Mouse (Mus musculus) embryo, embryonic 10 days (tissue): ENCODE results near the gene Atp6ap1.
A peak's percentile ranks its signal among the peaks of the same experiment; 100 is the strongest.

Experiments
- DNase-seq: peaks from one replicate; pipeline ENCODE4 v3.0.0-alpha.2; 2015; ENCODE audit warnings: low spot score

Atp6ap1 gene

GRCm38 (mm10) chrX:74296538-74297448 is at the start of gene Atp6ap1:
Atp6ap1 (plus strand) TSS chrX:74297097.
- peak; percentile 94 for DNase-seq

- peak; percentile 73 for DNase-seq
These were observed 48.2 kb upstream of the Atp6ap1 start for GRCm38 (mm10) chrX:74248651-74249050.

DNA sequence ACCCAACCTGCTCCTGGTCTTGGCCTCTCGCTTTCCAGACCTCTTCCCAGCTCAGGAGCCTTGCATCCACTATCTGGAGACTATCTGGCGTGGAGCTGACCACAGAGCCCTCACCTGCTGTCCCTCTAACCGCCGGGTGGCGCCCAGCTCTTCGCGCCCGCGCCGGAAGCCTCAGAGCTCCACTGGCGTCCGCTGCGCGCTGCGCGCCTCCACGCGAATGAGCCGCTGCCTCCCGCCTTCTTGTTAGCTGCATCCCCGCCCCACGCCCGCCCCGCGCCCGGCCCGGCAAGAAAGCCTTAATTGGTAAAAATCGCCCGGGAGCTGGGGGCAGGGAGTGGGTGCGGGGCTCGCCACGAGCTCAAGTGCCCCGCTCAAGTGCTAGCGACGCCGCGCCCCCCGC is 47.3 kb upstream of the Atp6ap1 start, which contains the start of gene Flna:
Gene Flna, minus strand, starts transcription at position 206 of the 400 bp plus-strand sequence.
- peak; percentile 61 for DNase-seq

DNA sequence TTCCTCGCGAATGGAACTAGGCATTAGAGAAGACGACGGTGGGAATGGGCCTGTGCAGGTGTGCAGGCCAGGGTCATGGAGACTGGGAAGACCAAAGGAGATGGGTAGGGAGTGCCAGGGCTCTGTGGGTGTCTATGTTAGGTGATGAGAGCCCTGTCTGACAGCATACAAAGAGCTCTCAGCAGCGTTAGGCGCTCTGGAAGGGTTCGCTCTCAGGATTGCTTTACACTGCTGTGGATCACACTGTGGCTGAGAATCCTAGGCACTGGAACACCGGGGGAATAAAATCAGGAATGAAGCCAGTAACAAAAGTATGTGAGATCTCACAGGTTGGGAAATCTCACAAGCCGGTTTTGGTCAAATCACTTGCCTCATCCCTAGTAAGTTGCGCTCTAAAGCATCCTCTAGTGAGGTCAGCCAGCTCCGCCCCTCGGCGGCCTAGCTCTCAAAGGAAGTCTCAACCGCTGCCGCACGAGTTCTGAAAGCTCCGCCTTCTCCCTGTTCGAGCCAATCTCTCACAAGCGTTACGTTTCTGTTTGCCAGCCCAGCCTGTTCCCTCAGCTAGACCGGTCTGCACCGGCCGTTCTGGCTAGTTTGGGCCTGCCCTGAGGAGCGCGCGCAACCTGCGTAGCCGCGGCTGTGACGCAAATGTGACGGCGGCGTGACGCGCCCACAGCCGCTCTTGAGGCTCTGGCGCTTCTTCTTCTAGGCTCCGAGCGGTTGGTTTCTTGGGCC is 42.6 kb upstream of the Atp6ap1 start, which contains the start of gene Emd:
Gene Emd, plus strand, starts transcription at position 535 of the 735 bp plus-strand sequence.
- DNase-seq: peak; percentile 94

- no peak for DNase-seq
These were observed 41.9 kb upstream of the Atp6ap1 start for GRCm38 (mm10) chrX:74254888-74255565.

- no peak for DNase-seq
These were observed 39.2 kb upstream of the Atp6ap1 start for GRCm38 (mm10) chrX:74257746-74258145.

- DNase-seq: no peak
These were observed 27.2 kb upstream of the Atp6ap1 start for GRCm38 (mm10) chrX:74269736-74270061.

DNA sequence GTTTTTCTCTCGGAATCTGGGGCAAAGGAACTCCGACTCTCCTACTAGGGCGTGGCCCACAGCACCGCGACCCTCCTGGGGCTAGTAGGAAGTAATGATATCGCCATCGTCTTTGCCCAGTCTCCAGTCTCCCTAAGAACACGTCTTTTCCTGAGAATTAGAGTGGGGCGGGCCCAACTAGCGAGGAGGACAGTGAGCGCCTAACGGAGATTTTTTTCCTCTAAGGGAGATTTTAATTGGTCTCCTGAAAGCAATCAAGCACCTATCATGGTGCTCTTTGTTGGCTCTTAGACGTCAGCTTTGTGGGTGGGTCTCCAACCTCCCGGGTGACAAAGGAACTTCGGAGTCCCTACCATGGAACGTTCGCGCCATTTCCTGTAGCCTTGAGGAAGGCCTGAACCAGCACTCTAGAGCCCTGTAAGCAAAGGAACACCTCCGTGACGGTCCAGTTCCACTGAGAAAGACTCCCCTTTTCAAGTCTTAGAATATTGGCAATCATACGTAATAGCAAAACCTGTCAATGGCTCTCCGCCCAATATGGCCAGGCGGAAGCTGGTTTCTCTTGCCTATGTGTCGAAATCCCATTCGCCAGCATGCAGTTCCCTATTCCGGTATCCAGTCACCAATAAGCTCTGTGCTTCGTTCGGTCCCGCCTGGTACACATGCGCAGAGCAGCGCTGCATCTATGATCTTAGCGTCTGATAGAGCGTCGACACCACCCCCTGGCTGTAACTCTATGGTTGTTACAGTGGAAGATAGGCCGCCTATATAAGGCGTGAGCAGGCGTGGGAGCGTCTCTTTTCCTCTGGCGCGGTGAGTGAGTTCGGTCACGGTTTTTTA is 26.6 kb upstream of the Atp6ap1 start, which contains the start of gene Rpl10:
Gene Rpl10, plus strand, starts transcription at position 751 of the 840 bp plus-strand sequence.
- peak; percentile 95 for DNase-seq

- peak; percentile 60 for DNase-seq
These were observed 25.9 kb upstream of the Atp6ap1 start for GRCm38 (mm10) chrX:74270902-74271551.

GRCm38 (mm10) chrX:74273422-74274322 is 23.2 kb upstream of the Atp6ap1 start:
- DNase-seq: peak; percentile 17

GRCm38 (mm10) chrX:74277916-74278315 is 19.0 kb upstream of the Atp6ap1 start:
- no peak for DNase-seq

GRCm38 (mm10) chrX:74281041-74281731 is 15.7 kb upstream of the Atp6ap1 start:
- no peak for DNase-seq

- DNase-seq: peak; percentile 76
These were observed 15.0 kb upstream of the Atp6ap1 start, which contains the start of the genes Taz and Dnase1l1 for GRCm38 (mm10) chrX:74281732-74282394. Taz (plus strand) TSS chrX:74281912. Dnase1l1 (minus strand) TSS chrX:74282337.

DNA sequence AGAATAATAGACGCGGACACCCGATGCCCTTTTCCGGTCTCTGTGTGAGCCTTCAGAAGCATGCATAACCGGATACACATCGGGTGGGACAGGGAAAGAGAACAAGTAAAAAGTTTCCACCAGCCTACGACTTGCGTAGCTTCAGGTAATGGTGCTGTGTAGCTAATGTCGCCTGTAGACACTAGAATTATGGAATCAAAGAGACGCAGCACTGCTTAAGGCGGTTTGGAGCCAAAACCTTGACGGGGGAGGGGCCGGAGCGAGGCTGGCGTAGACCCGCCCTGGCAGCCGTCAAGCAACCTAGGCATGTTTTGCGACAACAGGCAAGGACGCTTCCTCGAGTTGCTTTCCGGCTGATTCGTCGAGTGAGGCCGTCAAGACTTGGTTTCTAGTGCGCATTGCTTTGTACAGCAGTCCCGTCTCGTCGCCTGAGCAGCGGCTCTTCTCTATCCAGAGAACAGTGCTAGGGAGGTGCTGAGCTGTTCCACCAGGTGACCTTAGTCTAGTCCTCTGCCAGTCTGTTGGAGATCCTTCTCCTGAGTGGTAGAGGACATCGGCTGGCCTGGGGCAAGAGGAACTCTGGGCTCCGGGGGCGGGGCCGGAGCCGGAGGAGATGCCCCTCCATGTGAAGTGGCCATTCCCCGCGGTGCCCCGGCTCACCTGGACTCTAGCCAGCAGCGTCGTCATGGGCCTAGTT is 14.4 kb upstream of the Atp6ap1 start:
- peak; percentile 92 for DNase-seq

DNA sequence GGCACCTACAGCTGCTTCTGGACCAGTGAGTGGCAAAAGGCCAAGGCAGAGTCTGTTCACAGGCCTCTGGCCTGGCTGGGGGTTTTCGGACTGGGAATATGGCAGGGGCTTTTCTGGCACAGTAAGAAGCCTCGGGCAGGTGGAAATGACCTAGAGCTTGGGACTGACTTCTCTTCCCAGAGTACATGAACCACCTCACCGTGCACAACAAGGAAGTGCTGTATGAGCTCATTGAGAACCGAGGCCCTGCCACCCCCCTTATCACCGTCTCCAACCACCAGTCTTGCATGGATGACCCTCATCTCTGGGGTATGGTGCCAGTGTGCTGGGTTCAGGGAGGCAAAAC is 13.8 kb upstream of the Atp6ap1 start:
- DNase-seq: no peak

DNA sequence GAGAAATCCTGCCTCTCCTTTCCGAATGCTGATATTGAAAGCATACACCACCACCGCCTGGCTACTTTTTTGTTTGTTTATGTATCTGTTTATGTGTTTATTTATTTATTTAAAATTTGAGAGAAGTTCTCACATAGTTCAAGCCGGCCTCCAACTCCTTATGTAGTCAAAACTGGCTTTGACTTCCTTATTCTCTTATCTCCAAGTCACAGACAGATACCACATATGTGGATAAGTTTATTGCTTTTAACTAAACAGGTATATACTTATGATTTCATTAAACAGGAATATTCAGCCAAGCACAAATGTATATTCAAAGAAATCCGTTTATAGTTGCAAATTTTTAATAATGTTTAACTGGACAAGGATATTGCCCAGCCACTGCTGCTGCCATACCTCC is 3.5 kb upstream of the Atp6ap1 start:
- no peak for DNase-seq

DNA sequence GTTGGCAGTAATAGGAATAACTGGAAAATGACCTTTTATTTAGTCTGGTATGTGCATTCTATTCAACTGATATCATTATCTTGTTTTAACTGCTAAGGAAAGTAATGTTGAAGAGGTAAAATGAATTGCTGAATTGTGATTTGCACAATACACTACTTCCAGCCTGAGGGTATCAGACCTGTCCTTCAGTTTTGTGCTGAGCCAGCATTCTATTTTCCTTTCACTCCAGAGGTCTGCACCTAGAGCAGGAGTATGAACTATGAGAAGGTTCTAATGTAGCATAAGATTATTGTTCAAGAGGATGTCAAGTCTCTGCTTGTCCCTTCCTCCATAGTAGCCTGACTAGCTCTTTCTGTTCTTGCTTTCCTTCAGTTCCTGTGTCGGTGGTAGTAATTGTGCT is 1.5 kb downstream of the Atp6ap1 start:
- DNase-seq: no peak

GRCm38 (mm10) chrX:74299721-74300120 is 2.8 kb downstream of the Atp6ap1 start:
- no peak for DNase-seq
